Mouse (Mus musculus) kidney, postnatal 14 days (tissue): ENCODE data around the gene Txndc8.

Source experiments
- DNase-seq: peaks from one replicate; pipeline ENCODE4 v3.0.0; 2022; ENCODE audit warnings: mixed read lengths

Gene Txndc8

DNA sequence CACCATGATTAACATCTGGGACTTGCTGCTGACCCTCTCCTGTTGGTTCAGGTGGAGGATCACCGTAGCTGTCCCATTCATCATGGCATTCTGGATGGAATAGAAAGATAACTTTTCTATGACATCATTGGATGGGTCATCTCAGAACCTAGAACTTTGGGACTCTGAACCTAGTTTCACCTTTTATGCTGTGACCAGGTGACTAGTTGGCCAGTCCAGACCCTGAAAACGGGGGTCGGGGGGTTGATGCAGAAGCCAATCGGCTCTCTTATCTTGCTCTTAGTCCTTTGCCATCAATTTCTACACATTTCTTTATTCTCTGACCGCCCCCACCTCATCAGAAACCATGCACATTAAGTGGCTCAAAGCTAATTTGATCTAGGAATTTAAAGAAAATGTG lies at the start of gene Txndc8:
TSS of gene Txndc8 (minus strand) at position 101 of the 400 bp plus-strand sequence.
- DNase-seq = no peak

DNA sequence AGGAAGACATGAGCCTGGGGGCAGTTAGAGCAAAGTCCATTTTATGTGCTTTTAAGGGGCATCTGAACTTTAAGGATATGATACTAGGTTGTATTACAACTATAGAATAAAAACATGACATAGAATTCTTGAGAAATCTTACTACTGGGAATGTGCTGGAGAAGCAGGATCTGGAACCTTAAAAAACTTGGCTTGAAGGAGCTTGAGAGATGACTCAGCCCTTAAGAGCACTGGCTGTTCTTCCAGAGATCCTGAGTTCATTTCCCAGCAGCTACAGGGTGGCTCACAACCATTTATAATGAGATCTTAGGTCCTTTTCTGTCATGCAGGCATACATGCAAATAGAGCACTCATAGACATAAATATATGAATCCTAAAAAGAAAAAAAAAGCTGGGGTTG lies 46.7 kb upstream of the Txndc8 start:
- no peak for DNase-seq

DNA sequence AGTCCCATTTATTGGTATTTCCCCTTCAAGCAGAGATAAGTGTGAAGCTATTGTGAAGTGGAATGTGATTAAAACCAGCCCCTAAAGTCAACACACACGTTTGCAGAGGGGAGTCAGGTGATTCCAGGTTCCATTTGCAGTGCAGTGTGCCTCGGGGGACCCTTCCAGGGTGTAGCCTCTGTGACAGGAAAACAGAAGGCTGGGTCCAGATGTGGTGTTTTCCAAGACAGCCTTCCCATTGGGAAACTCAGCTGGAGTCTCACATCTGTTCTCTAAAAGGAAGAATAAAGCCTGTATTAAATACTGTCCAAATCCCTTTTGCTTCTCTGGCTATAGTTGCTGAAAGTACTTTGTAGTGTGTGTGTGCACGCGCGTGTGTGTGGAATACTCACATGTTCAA lies 45.5 kb upstream of the Txndc8 start:
- DNase-seq = no peak

DNA sequence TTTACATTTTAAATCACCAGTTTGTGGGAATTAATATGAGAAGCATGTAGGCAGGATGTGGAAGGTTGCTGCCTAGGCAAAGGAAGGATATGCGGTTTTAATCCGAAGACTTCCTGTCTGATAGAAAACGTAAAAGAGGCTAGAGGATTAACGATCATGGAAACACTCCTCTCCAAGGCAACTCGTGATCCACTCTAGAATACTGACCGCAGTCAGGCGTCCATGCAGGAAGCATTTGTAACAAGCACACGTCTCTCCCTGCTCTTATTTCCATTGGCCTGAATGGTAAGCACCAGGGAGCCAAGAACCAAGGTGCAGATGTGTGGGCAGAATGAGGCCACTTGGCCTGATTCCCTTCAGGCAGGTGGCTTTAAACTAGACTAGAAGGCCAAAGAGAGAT lies 41.8 kb upstream of the Txndc8 start:
- DNase-seq = no peak

DNA sequence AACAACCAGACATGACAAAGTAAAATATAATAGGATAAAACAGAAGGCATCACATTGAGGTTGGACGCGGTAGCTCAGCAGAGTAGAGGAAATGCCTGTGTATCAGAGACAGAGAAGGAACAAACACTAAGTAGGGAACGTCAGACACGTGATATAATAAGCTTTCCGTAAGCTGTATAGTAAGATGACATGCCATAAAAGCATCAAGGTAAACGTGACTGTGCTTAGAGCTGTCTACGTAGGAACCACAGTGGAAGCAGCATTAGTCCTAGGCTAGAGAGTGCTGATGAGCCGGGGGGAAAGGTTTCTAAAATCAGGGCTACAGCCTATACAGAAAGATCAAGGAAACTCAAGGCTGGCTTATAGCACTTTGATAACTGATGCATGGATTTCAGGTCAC lies 41.4 kb upstream of the Txndc8 start:
- DNase-seq = no peak

DNA sequence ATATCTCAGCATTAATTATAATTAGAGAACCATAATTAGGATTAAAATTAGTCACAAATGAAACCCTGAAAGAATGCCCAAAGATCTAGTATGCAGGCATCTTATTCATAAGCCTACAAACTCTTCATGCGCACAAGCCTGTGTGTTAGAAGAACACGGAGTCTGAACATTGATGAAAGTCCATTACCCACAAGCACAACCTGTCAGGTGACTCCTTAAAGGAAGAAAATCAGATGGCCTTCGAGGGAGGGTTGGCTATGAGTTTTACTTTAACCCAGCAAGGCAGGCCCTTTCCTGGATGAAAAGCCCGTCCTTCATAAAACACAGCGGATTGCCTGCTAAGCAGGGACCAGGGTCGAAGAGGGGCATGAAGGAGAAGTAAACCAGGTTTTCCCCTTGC lies 35.9 kb upstream of the Txndc8 start:
- peak; percentile 8 for DNase-seq

DNA sequence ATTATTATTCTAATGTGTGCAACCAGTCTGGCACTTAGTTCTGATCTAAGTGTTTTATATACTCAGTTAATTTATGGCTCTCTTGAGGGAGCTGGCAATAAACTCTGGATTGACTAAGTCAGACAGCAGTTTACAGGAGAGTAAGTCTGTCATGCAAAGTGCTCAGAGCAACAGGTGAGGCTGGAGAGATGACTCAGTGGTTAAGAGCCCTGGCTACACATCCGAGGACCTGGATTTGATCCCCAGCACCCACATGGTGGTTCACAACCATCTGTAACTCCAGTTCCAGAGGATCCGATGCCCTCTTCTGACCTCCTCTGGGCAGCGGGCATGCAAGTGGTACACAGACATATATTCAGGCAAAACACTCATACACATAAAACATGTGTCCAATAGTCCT lies 35.4 kb upstream of the Txndc8 start:
- no peak for DNase-seq

DNA sequence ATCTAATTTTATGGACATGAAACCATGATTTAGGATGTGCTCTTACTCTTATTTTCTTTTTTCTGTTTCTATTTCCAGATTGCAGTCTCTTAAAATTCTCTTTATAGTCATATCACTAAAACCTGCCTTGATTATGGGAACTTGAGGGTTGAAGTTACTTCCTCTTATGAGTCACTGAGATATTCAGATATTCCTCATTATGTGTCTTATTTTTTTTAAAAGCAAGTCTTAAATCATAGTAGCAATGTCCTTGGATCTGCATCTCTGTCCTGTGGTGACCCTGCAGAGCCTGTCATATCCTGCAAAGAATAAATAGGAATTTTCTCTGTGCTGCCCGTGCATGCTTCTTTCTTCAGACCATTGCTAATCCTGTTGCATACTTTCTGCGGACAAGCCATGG lies 31.2 kb upstream of the Txndc8 start:
- DNase-seq = no peak

DNA sequence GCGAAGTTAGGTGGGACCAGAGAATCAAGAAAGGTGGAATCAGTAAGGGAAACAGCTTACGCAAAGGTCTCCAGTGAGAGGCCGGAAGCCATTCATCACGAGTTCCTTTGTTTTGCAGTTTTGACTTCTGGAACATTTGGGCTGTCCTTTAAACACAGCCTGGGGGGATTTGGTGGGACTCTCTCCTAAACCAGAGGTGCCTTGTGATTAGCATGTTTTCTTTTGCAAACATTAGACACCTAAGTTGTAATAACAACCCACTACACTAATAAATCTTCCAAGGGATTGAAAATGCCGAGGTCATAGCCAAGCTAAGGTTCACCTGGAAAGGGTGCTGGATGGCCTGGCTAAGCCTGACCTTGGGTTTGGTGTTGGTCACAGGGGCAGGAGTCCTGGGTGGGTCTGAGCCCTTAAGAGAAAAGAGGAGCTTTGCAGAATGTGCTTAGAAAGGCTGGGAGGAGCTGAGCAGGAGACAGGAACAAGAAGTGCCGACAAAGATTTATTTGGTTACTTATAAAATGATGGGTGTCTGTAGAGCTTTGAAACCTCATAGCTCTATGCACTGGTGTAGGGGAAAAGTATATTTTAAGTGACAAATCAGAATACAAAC lies 28.3 kb upstream of the Txndc8 start:
- peak; percentile 13 for DNase-seq

DNA sequence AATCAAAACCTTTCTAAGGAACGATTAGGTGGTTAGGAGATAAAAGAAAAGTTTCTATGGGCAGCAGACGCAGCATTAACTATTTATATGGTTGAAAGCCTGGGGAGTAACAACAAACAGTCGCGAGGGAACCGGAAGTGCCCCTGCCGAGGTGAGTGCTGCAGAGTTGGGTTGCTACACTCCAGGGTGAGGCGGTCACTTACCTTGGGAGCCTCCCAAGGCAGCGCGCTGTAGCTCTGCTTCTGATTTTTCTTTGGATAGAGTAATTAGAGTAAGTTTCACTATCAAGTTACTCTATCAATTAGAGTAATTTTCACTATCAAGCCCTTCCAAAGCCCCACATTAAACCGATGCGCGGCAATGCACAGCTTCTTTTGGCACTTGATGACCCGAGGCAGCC lies 25.7 kb upstream of the Txndc8 start:
- DNase-seq = no peak

DNA sequence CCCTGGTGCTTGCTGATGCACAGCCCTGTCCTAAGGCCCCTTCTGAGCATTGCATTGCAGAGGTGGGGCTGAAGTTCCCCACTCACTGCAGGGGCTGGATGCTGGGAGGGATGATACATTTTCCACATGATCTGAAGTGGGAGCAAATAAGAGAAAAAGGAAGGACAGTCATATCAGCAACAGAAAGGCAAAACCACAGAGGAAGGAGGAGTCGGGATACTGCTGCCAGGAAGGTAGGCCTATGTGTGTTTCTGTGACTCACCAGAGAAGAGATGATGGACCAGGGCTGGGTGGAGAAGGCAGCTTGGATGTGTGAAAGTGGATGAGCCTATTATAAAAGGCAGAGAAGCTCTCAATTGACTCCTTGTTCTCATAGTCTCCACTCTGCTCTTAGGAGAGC lies 23.8 kb upstream of the Txndc8 start:
- DNase-seq = no peak

DNA sequence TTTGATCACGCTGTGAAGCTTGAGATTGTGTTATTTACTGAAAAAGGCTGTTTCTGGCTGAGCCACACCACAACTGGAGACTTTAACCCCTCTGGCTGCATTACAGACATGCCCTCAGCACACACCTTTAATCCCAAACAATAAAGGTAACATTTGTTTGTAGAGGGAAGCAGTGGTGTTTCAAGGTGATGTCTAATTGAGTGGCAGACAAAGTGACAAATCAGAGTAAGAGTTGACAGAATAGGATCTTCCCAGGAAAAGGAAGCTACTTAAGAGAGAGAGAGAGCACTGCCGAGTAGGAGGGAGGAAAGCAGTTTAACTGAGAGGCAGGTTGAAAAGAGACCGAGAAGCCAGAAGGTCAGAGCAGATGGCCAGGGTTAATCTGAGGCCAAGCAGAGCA lies 5.4 kb downstream of the Txndc8 start:
- no peak for DNase-seq

DNA sequence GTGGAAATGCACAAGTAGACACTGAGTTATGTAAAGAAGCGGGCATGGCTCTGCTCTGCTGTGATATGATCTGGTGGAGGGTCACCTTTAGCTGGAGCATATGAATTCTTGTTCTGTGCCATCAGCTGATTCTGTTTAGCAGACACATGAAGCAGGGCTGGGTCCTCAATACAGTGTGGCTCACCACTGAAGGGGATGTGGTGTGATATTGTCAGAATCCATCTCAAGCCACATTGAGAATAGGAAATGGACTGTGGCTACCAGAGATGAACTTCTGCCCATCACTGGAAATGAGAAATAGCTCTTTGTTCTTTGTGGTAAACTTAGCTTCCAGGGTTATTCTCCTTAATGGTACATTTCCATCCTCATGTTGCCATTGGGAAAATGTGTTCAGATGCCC lies 17.5 kb downstream of the Txndc8 start:
- no peak for DNase-seq

DNA sequence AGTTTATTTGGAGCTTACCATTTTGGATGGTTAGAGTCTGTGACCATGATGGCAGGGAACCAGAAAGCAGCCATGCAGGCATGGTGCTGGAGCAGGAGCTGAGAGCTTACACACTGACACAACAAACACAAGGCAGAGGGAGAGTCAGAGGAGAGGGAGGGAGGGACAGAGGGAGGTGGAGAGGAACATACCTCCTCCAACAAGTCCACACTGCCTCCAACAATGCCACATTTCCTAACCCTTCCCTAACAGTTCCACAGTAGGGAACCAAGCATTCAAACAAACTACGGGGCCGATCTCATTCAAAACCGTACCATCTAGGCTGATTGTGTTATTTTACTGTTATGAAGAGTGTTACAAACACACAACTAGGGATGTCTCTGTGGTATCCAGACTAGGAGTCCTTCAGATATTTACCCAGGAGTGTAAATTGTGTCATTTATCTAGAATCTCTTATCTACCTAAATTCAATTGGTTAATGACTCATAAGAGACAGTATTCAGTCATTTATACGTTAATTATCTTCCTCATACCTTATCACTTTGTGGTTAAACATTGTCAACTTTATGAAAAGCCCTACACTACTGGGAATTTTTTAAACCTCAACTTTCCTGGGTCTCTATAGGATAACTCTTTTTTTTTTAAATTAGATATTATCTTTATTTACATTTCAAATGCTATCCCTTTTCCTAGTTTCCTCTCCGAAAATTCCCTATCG lies 34.4 kb downstream of the Txndc8 start:
- no peak for DNase-seq

DNA sequence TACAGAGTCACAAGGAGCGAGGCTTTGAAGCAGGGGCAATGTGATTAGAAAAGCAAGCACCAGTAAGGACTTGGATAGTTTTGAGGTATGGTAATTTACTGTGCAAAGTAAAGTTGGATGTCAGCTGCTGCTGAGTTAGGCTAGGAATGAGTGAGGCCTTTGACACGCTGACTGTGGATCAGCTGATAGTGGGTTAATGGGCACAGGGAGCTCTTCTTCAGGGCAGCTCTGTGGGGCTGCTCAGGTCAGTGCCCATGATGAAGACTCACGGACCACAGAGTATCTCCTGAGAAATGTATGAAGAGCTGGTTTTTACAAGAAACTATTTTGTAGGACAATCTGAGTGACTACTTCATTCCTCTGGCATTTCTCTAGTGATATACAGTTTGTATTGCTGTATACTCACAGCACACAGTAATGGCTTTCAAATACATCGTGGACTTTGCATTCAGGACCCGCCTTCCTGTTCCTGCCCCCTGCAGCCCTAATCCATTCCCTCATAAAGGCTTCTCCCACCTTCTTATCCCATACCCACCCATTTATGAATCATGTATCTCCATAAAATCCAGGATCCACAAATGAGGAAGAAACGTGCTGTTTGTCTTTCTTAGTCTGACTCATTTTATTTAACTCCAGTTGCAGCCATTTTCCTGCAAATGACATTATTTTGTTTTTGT lies 35.2 kb downstream of the Txndc8 start:
- no peak for DNase-seq

DNA sequence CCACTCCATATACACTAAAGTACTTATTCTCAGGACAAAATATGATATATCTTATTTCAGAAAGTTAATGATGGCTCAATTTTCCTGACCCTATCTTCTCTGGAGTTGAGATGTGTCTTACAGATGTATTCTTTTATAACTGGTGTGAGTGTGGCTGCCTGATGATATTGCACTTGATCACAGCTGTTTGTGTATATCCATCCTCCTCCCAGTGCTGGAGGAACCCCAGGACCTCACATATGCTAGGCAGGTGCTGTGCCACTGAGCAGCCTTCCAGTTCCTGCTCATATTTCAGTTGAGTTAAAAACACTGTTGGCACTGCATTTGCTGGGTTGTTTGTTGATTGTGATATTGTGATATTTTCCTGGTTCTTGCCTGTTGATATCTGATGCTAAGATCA lies 38.6 kb downstream of the Txndc8 start:
- no peak for DNase-seq

DNA sequence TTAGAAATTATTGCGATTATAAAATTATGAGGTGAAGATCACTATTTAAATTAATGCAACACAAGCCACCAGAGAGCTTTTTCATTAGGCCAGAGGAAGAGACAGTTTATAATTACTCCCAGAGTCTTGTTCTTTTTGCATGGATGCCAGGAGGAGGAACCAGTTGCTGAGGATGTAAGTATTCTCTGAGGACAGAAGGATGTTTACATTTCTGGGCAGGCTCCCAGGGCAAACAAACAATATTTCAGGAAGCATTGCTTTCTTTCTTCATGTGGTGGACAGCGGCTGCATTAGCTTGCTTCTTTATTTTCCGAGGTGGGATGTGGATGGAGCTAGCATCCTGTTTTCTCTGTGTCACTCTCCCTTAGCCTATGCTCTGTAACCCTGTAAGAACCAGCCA lies 41.7 kb downstream of the Txndc8 start:
- no peak for DNase-seq

DNA sequence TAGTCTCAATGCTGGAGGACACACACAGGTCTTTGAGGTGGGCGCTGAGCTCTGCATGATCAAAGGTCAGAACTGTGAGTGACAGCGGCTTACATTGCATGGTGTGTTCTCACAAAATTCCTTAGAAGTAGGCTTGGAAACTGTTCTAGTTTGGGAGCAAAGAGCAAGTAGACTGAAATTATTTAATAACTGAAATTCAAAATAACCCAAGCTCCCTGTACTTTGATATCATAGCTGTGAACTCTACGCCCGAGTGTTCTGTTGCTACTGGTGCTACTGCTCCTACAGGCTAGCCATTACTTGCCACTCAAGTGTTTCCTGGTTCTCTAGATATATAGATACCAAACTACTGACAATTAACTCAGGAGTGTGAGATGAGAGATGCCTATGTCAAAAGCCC lies 43.4 kb downstream of the Txndc8 start:
- no peak for DNase-seq

DNA sequence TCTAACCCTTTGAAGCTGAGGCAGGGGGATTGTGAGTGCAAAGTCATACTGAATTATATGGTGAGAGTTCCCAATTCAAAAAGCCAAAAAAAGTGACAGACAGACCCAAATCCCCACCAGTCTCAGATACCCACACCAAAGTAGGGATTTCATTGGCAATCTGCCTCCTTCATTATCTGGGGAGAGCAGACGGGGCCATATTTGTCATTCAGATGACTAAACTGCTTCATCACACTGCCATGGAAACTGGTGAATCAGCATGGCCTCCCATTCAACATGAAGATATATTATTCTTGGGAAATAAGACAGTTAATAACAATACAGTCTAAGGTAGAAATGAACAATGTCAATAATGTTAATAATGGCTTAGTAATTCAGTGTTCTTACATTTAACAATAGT lies 44.8 kb downstream of the Txndc8 start:
- no peak for DNase-seq

DNA sequence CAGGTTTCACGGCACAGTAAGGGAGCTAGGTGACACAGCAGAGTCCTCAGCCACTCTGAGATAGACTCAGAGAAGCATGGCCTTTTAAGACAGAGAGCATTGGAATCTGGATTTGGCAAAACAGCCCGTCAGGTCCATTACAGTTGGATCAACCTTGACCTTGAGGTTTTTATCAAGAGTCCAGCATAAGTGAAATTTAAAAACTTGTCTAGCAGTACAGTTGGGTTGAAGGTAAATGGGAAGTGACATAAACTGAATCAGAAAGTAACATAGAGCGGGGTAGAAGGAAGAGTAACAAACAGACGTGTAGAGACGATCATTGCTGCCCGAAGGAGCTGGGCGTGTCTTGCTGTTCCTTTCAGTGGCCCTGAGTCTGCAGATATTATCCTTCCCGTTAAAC lies 49.9 kb downstream of the Txndc8 start:
- DNase-seq = no peak

DNA sequence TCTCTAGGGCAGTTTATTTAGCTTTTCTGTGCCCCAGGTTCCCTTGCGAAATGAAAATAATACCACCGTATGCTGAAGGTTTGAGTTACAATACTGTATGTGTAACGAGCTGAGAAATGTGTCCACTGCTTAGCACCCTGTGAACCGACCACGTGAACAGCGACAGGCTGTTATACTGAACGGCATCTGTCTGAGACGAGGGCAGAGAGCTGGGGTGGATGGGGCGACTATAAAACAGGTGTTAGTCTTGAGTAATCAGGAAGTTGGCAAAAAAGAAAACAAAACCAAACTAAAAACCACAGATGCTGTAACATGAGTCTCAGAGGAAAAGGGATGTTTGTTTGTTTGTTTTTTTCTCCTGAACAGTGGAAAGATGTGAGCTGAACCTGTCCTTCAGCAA lies 50.8 kb downstream of the Txndc8 start:
- DNase-seq = no peak

DNA sequence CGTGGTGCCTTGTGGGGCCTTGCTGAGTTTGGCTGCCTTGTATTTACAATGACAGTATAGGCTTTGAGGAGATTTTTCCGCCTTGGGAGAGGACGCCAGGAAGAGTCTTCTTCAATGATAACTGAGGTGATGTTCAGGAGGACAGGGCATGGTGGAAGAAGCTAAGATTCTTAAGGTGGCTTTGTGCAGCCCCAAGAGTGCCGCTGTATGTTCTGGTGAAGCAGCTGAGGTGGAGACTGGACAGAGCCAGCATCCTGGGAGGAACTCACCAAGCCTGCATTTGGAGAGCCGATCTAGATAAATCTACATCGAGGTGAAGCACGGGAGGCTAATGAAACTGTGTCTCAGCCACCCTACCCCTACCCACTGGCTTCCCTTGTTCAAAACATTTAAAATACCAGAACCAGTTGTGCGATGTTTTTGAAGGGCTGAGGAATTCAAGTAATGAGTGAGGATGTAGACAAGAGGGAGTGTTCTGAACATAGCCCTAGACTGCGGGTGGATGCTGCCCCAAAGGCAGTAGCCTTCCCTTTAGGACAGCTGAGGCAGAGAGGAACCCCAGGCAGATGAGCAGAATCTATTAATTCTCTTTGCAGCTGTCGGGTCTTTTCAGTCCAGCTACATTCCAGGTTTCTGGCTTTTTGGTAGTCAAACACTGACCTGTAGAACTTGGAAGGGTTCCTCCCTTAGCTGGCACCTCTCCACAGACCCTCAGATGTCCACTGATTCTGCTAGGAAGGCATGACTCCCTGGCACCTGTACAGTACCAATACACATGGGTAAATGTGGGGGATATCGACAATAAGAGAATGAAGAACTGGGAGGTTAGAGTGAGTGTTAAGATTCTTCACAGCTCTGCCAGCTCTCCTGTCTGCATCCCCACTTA lies 51.5 kb downstream of the Txndc8 start:
- no peak for DNase-seq
